Mouse (Mus musculus) ES-E14 (cell line): ENCODE measurements at regions not wholly inside any gene's neighbourhood (a gene's known extent, or its start where the extent isn't known, plus 50 kb on each side); places are given as distances from the start of the nearest gene placed in this dataset.

Experiments
- CHD2 ChIP-seq: IDR thresholded peaks from 2 replicates; pipeline ENCODE4 v1.6.1; 2014; ENCODE audit warnings: mild to moderate bottlenecking, low read depth, low read length, inconsistent platforms
- ZC3H11A ChIP-seq: IDR thresholded peaks from 2 replicates; pipeline ENCODE4 v1.6.1; 2012; ENCODE audit warnings: low read depth, mild to moderate bottlenecking, inconsistent platforms, low read length, borderline replicate concordance
- ZNF384 ChIP-seq: IDR thresholded peaks from 2 replicates; pipeline ENCODE4 v1.6.1; 2012; ENCODE audit warnings: low read depth, low read length, inconsistent platforms

- no peak for TF ChIP-seq CHD2
- TF ChIP-seq ZNF384, result no peak
- no peak for TF ChIP-seq ZC3H11A
These were observed 50.5 kb upstream of the Cpsf6 start for GRCm38 (mm10) chr10:117430224-117430884.
